Mouse (Mus musculus) embryonic facial prominence, embryonic 12.5 days (tissue): ENCODE measurements around the gene Hoxc5. TPM values are rescaled to one million over a fixed set of nuclear protein-coding genes. Genes with fewer than 3 reads are reported as not detected.

Experiments
- ATAC-seq: fragments of 200-750 bp; cut with Nextera tagmentation; 2 replicates; pipeline ENCODE4 v1.8.0; 2017; ENCODE audit not compliant: insufficient number of reproducible peaks, insufficient read depth, low FRiP score, low TSS enrichment
- H3K27ac ChIP-seq: fragments of 300-500 bp; sonication (generic); 2 replicates; pipeline ENCODE4 v1.5.1; 2016; ENCODE audit warnings: mild to moderate bottlenecking
- H3K27me3 ChIP-seq: fragments of 300-500 bp; sonication (generic); 2 replicates; pipeline ENCODE4 v1.6.1; 2016; ENCODE audit warnings: mild to moderate bottlenecking, moderate library complexity
- H3K36me3 ChIP-seq: fragments of 300-500 bp; sonication (generic); 2 replicates; pipeline ENCODE4 v1.6.1; 2016; ENCODE audit warnings: mild to moderate bottlenecking
- H3K4me1 ChIP-seq: fragments of 300-500 bp; sonication (generic); 2 replicates; pipeline ENCODE4 v1.6.1; 2016
- H3K4me2 ChIP-seq: fragments of 300-500 bp; sonication (generic); replicated peaks from 2 replicates; pipeline ENCODE4 v1.6.1; 2016; ENCODE audit warnings: mild to moderate bottlenecking, moderate library complexity
- H3K4me3 ChIP-seq: fragments of 300-500 bp; sonication (generic); 2 replicates; pipeline ENCODE4 v1.5.1; 2016; ENCODE audit warnings: mild to moderate bottlenecking
- H3K9ac ChIP-seq: fragments of 300-500 bp; sonication (generic); 2 replicates; pipeline ENCODE4 v1.6.1; 2016; ENCODE audit warnings: mild to moderate bottlenecking, moderate library complexity
- H3K9me3 ChIP-seq: fragments of 300-500 bp; sonication (generic); 2 replicates; pipeline ENCODE4 v1.6.1; 2016; ENCODE audit warnings: mild to moderate bottlenecking, moderate library complexity
- WGBS: fragments of 180-500 bp; shearing (Covaris S2); methylation state at CpG from one replicate; pipeline ENCODE4 v1.1.7; 2016; 5-methylcytosine and 5-hydroxymethylcytosine counted together
- polyA plus RNA-seq: library from polyadenylated mRNA; unstranded; fragments of >200 nt; fragmentation: Nextera tagmentation; extraction: Ambion mirVana; gene quantifications from 2 replicates; pipeline ENCODE4 v1.2.1, GENCODE M21; 2016

Hoxc5 gene
- polyA plus RNA-seq, 1 experiment from 2014 or later = 2.4 TPM

GRCm38 (mm10) chr15:103038701-103039480 is 71.6 kb downstream of the Hoxc5 start:
- Histone ChIP-seq H3K27me3 (peaks cover 100% of the 10 kb centered on the region), H3K36me3 (no peaks in the 10 kb centered on the region), H3K4me1 (no peaks in the 10 kb centered on the region), H3K4me2 (no peak overlapping the region), H3K9ac (no peak overlapping the region), H3K27ac (no peak overlapping the region), H3K4me3 (no peak overlapping the region), H3K9me3 (no peaks in the 10 kb centered on the region)
- no peak for ATAC-seq
- 8% methylated on average over 10 of the region's 10 CpGs for WGBS

GRCm38 (mm10) chr15:103039609-103040008 is 72.4 kb downstream of the Hoxc5 start:
- no peaks in the 10 kb centered on the region for H3K36me3 ChIP-seq
- H3K27ac ChIP-seq = no peak overlapping the region
- no peak for ATAC-seq
- peaks cover 100% of the 10 kb centered on the region for H3K27me3 ChIP-seq
- H3K4me1 ChIP-seq = no peaks in the 10 kb centered on the region
- no peak overlapping the region for H3K4me2 ChIP-seq
- no peaks in the 10 kb centered on the region for H3K9me3 ChIP-seq
- 6% methylated on average over 3 of the region's 3 CpGs for WGBS
- H3K9ac ChIP-seq = no peak overlapping the region
- no peak overlapping the region for H3K4me3 ChIP-seq

DNA sequence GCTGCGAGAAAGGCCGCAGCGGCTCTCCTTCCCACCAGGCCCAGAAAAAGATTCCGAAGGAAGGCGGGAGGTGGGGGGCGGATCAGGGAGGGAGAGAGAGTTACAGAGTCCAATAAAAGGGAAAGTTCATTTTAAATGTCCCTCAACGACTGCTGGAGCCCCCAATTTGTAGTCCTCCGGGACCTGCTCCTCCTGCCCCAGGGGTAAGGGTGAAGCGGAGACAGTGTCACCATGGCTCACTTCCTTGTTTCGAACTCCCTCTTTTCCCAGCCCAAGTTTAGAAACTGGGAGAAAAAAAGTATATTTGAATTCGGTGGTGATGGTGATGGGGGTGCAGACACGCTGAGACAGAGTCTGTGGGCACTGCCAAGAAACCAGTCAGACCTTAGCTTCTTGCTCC is 73.4 kb downstream of the Hoxc5 start:
- no peak overlapping the region for H3K27ac ChIP-seq
- H3K9ac ChIP-seq = no peak overlapping the region
- no peaks in the 10 kb centered on the region for H3K4me1 ChIP-seq
- no peaks in the 10 kb centered on the region; the same call in 1 of the 2 replicates for H3K9me3 ChIP-seq
- no peaks in the 10 kb centered on the region for H3K36me3 ChIP-seq
- 2% methylated on average over 12 of the region's 12 CpGs for WGBS
- H3K27me3 ChIP-seq = peaks cover 98% of the 10 kb centered on the region
- ATAC-seq = no peak
- H3K4me3 ChIP-seq = no peak overlapping the region
- H3K4me2 ChIP-seq = no peak overlapping the region

GRCm38 (mm10) chr15:103041613-103042012 is 74.4 kb downstream of the Hoxc5 start:
- H3K9ac ChIP-seq = no peak overlapping the region
- 10% methylated on average over 5 of the region's 5 CpGs for WGBS
- H3K4me2 ChIP-seq = no peak overlapping the region
- H3K4me3 ChIP-seq = no peak overlapping the region
- no peaks in the 10 kb centered on the region for H3K4me1 ChIP-seq
- H3K27me3 ChIP-seq = peaks cover 94% of the 10 kb centered on the region
- no peaks in the 10 kb centered on the region; the same call in 1 of the 2 replicates for H3K9me3 ChIP-seq
- no peak overlapping the region for H3K27ac ChIP-seq
- ATAC-seq = no peak
- no peaks in the 10 kb centered on the region for H3K36me3 ChIP-seq

DNA sequence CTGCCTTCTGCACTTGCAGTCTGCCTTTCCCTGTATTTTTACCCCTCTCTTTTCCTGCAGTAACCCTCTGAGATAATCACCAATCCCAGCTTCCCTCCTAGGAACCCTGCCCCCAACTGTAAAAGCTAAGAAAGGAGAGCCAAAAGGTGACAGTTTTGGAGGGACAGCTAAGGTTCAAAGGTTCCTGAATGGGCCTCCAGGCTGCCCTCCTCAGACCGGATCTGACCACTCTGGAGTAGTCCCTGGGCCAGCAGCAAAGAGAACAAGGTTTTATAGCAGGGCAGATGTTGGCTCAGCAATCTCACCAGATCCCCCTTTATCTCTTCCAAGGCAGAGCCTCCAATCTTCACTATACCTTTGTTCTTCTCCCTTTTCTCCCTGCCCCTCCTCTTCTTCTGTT is 75.0 kb downstream of the Hoxc5 start:
- ATAC-seq = no peak

DNA sequence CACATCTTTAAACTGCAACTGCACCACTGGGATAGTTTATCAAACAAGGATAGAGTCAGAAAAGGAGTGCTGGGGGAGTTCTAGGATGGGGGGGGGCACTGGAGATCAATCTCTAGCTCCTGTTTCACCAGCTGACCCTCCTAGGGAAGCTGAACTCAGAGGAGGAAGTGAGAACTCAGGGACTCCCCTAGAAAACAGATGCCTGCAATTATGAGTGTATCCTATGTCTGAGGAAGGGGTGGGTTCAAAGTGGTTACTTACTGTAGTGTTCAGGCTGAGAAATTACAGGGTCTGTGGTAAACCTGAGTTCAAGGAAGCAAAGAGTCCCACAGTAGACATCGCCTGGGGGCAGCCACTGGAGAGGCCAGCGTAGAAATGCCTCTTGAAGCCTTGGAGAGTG is 84.4 kb downstream of the Hoxc5 start:
- no peak for ATAC-seq
- no peak overlapping the region for H3K9ac ChIP-seq
- H3K4me2 ChIP-seq = no peak overlapping the region
- no peak overlapping the region for H3K27ac ChIP-seq
- 41% methylated on average over 2 of the region's 2 CpGs for WGBS
- H3K4me3 ChIP-seq = no peak overlapping the region
- H3K27me3 ChIP-seq = peaks cover 85% of the 10 kb centered on the region
- no peaks in the 10 kb centered on the region for H3K9me3 ChIP-seq
- no peaks in the 10 kb centered on the region for H3K4me1 ChIP-seq
- no peaks in the 10 kb centered on the region for H3K36me3 ChIP-seq

More for the DNA sequence above, 75.0 kb downstream of the Hoxc5 start:
- no peak overlapping the region for H3K27ac ChIP-seq
- H3K4me3 ChIP-seq = no peak overlapping the region
- H3K4me2 ChIP-seq = no peak overlapping the region
- no peaks in the 10 kb centered on the region for H3K36me3 ChIP-seq
- no peaks in the 10 kb centered on the region; the same call in 1 of the 2 replicates for H3K9me3 ChIP-seq
- H3K9ac ChIP-seq = no peak overlapping the region
- peaks cover 91% of the 10 kb centered on the region for H3K27me3 ChIP-seq
- no peaks in the 10 kb centered on the region for H3K4me1 ChIP-seq
- 0% methylated on average over 1 of the region's 1 CpGs for WGBS

DNA sequence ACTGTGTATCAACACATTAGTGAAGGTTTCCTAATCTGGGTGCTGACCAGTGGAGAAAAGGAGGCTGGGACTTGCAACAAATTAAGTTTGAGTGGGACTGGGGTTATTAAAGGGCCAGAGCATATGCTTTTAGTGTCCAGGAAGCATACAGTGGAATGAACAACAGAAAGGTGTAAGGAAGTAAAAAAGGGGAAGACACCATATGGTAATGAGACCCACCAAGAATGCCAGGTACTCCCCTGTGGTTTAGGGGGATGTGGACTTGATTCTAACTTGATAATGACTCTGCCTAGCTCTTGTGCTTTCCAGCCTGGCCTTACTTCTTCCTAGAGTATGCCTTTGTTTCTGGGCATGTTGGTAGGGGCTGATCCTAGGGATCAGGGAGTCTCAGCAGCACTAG is 86.0 kb downstream of the Hoxc5 start:
- Histone ChIP-seq H3K9ac (no peak overlapping the region), H3K27ac (no peak overlapping the region), H3K4me3 (no peak overlapping the region), H3K4me2 (no peak overlapping the region), H3K36me3 (no peaks in the 10 kb centered on the region), H3K4me1 (no peaks in the 10 kb centered on the region), H3K9me3 (no peaks in the 10 kb centered on the region), H3K27me3 (peaks cover 85% of the 10 kb centered on the region)
- no peak for ATAC-seq

DNA sequence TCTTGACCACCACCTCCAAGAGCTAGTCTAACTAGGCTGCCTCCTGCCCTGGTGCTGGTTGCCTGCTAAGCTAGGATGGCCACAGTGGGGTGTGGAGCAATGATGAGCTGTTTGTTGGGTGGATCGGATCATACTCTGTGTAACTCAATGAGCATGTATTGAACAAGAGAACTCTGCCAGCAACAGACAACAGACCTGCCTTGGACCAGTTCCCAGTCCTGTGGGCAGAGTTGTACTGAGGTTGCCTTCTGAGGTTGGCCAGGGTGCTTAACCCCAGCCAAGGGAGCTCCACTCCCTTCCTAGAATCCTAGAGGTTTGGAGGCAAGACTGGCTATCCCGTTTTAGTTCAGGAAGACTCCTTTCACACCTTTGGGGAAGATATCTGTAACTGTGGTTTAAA is 89.2 kb downstream of the Hoxc5 start:
- no peak for ATAC-seq
- Histone ChIP-seq H3K4me2 (no peak overlapping the region), H3K9ac (no peak overlapping the region), H3K27ac (no peak overlapping the region), H3K27me3 (peaks cover 84% of the 10 kb centered on the region), H3K9me3 (no peaks in the 10 kb centered on the region), H3K4me3 (no peak overlapping the region), H3K4me1 (no peaks in the 10 kb centered on the region), H3K36me3 (no peaks in the 10 kb centered on the region)
- WGBS = 44% methylated on average over 2 of the region's 2 CpGs

- Histone ChIP-seq H3K9ac (no peak overlapping the region), H3K4me3 (no peak overlapping the region), H3K36me3 (no peaks in the 10 kb centered on the region), H3K9me3 (no peaks in the 10 kb centered on the region), H3K4me2 (no peak overlapping the region), H3K4me1 (no peaks in the 10 kb centered on the region), H3K27ac (no peak overlapping the region), H3K27me3 (peaks cover 92% of the 10 kb centered on the region)
- ATAC-seq = no peak
- 1% methylated on average over 12 of the region's 12 CpGs for WGBS
These were observed 91.5 kb downstream of the Hoxc5 start for GRCm38 (mm10) chr15:103058715-103059114.

- ATAC-seq = no peak
- H3K4me1 ChIP-seq = no peaks in the 10 kb centered on the region
- no peaks in the 10 kb centered on the region for H3K9me3 ChIP-seq
- H3K9ac ChIP-seq = no peak overlapping the region
- WGBS = under 1% methylated on average over 21 of the region's 21 CpGs
- H3K27me3 ChIP-seq = peaks cover 92% of the 10 kb centered on the region
- no peak overlapping the region for H3K4me2 ChIP-seq
- H3K4me3 ChIP-seq = no peak overlapping the region
- H3K36me3 ChIP-seq = no peaks in the 10 kb centered on the region
- H3K27ac ChIP-seq = no peak overlapping the region
These were observed 92.2 kb downstream of the Hoxc5 start for GRCm38 (mm10) chr15:103059393-103059992.

- no peak overlapping the region for H3K4me2 ChIP-seq
- H3K4me3 ChIP-seq = no peak overlapping the region
These were observed 92.7 kb downstream of the Hoxc5 start for GRCm38 (mm10) chr15:103060021-103060340.

GRCm38 (mm10) chr15:103060341-103061130 is 93.3 kb downstream of the Hoxc5 start:
- no peaks in the 10 kb centered on the region for H3K9me3 ChIP-seq
- no peak overlapping the region; the same call in 1 of the 2 replicates for H3K4me3 ChIP-seq
- 2% methylated on average over 36 of the region's 36 CpGs for WGBS
- no peak for ATAC-seq
- no peaks in the 10 kb centered on the region for H3K36me3 ChIP-seq
- peaks cover 92% of the 10 kb centered on the region for H3K27me3 ChIP-seq
- no peak overlapping the region for H3K4me2 ChIP-seq
- no peak overlapping the region for H3K9ac ChIP-seq
- no peaks in the 10 kb centered on the region for H3K4me1 ChIP-seq
- H3K27ac ChIP-seq = no peak overlapping the region

More at GRCm38 (mm10) chr15:103060021-103060340, 92.7 kb downstream of the Hoxc5 start:
- H3K9me3 ChIP-seq = no peaks in the 10 kb centered on the region
- WGBS = 6% methylated on average over 11 of the region's 11 CpGs
- ATAC-seq = no peak
- no peaks in the 10 kb centered on the region for H3K4me1 ChIP-seq
- H3K27me3 ChIP-seq = peaks cover 92% of the 10 kb centered on the region
- no peak overlapping the region for H3K27ac ChIP-seq
- no peak overlapping the region for H3K9ac ChIP-seq
- H3K36me3 ChIP-seq = no peaks in the 10 kb centered on the region
